Mouse (Mus musculus): ENCODE data around the gene Gm13057. TPM values are rescaled to one million over a fixed set of nuclear protein-coding genes. Genes with fewer than 3 reads are reported as not detected.
"Not testable (repeated sequence)": the region's sequence is repeated elsewhere in the genome, so short reads cannot be mapped to it uniquely, and the experiment has no call there.

The Gm13057 gene
- polyA plus RNA-seq (2012; rRNA removed): not detected in 2 replicates

GRCm38 (mm10) chr4:143551400-143551799, at the start of gene Gm13057, which contains the start of gene BC080695:
TSS of gene Gm13057 (plus strand) at chr4:143551709.
TSS of gene BC080695 (plus strand) at chr4:143551700.
- not testable (repeated sequence) for H3K27me3 ChIP-seq (ENCODE audit: control insufficient read depth, insufficient read depth, low read length); H3K4me3 ChIP-seq (ENCODE audit: control insufficient read depth, low read depth, low read length); H3K36me3 ChIP-seq (ENCODE audit: control insufficient read depth, insufficient read depth, low read length); H3K27ac ChIP-seq (ENCODE audit: control insufficient read depth, insufficient read depth, low read depth, low read length); H3K4me1 ChIP-seq (ENCODE audit: control insufficient read depth, insufficient read depth, low read length)

- H3K27ac ChIP-seq (ENCODE audit: control insufficient read depth, insufficient read depth, low read depth, low read length): no peak within 1 kb of the TSS
- no peaks in the 10 kb centered on the region for H3K27me3 ChIP-seq (ENCODE audit: control insufficient read depth, insufficient read depth, low read length)
- H3K4me1 ChIP-seq (ENCODE audit: control insufficient read depth, insufficient read depth, low read length): no peaks in the 10 kb centered on the region
- no peaks in the 10 kb centered on the region for H3K36me3 ChIP-seq (ENCODE audit: control insufficient read depth, insufficient read depth, low read length)
- H3K4me3 ChIP-seq (ENCODE audit: control insufficient read depth, low read depth, low read length): no peak within 1 kb of the TSS
- TF ChIP-seq POLR2A (IDR thresholded peaks at IDR 0.05; ENCODE audit: control insufficient read depth, low read depth, low read length) (no peak), CTCF (IDR thresholded peaks at IDR 0.05; ENCODE audit: control insufficient read depth, insufficient read depth, insufficient replicate concordance, low read depth, low read length) (no peak)
Observed at GRCm38 (mm10) chr4:143511043-143511442, 40.5 kb upstream of the Gm13057 start, which contains the start of gene Gm13043. TSS of gene Gm13043 (plus strand) at chr4:143511343.

GRCm38 (mm10) chr4:143535654-143536053, 15.9 kb upstream of the Gm13057 start, which contains the start of gene Gm13040:
TSS of gene Gm13040 (plus strand) at chr4:143535954.
- H3K36me3 ChIP-seq (ENCODE audit: control insufficient read depth, insufficient read depth, low read length); H3K27ac ChIP-seq (ENCODE audit: control insufficient read depth, insufficient read depth, low read depth, low read length); H3K27me3 ChIP-seq (ENCODE audit: control insufficient read depth, insufficient read depth, low read length); H3K4me3 ChIP-seq (ENCODE audit: control insufficient read depth, low read depth, low read length); H3K4me1 ChIP-seq (ENCODE audit: control insufficient read depth, insufficient read depth, low read length): not testable (repeated sequence)

Other genes with a start within 250 kb of the Gm13057 start
- 0.31 and 0.35 TPM in 2 replicates for gene Lrrc38, start 202.0 kb upstream of the Gm13057 start, polyA plus RNA-seq (2012; rRNA removed)
- 9.3 and 12.3 TPM in 2 replicates for gene Pramel1, start 157.3 kb upstream of the Gm13057 start, polyA plus RNA-seq (2012; rRNA removed)
- gene Pramef8, start 139.3 kb upstream of the Gm13057 start, polyA plus RNA-seq (2012; rRNA removed): 9.8 and 10.3 TPM in 2 replicates
- gene Oog4, start 101.4 kb upstream of the Gm13057 start, polyA plus RNA-seq (2012; rRNA removed): 0.07 and 0.15 TPM in 2 replicates
- gene Gm13043, start 40.4 kb upstream of the Gm13057 start, polyA plus RNA-seq (2012; rRNA removed): not detected in 2 replicates
- gene Gm13040, start 15.8 kb upstream of the Gm13057 start, polyA plus RNA-seq (2012; rRNA removed): not detected in 2 replicates
- not detected in 2 replicates for gene BC080695, start within 50 bp of the Gm13057 start, polyA plus RNA-seq (2012; rRNA removed)
- not detected in 2 replicates for gene Gm13083, start 63.3 kb downstream of the Gm13057 start, polyA plus RNA-seq (2012; rRNA removed)
- not detected in 2 replicates for gene Gm13088, start 105.5 kb downstream of the Gm13057 start, polyA plus RNA-seq (2012; rRNA removed)
- not detected in 2 replicates for gene Gm13089, start 151.0 kb downstream of the Gm13057 start, polyA plus RNA-seq (2012; rRNA removed)
- not detected in 2 replicates for gene Gm13078, start 167.7 kb downstream of the Gm13057 start, polyA plus RNA-seq (2012; rRNA removed)
- not detected in 2 replicates for gene Gm13023, start 237.6 kb downstream of the Gm13057 start, polyA plus RNA-seq (2012; rRNA removed)